Mouse (Mus musculus): ENCODE data around the gene Cntn2.
A peak's percentile ranks its signal among the peaks of the same experiment; 100 is the strongest.
"Not testable (repeated sequence)": the region's sequence is repeated elsewhere in the genome, so short reads cannot be mapped to it uniquely, and the experiment has no call there.

Gene Cntn2

GRCm38 (mm10) chr1:132511521-132511920 lies 31.5 kb downstream of the Cntn2 start:
- no peak for DNase-seq (ENCODE audit: low spot score)

GRCm38 (mm10) chr1:132509771-132510170 lies 33.3 kb downstream of the Cntn2 start:
- no peak for DNase-seq (ENCODE audit: low spot score)

- no peak for DNase-seq (ENCODE audit: low spot score)
Measured at GRCm38 (mm10) chr1:132506656-132507055, 36.4 kb downstream of the Cntn2 start.

- DNase-seq (ENCODE audit: low spot score), result no peak
Measured at GRCm38 (mm10) chr1:132506058-132506457, 37.0 kb downstream of the Cntn2 start, which contains the start of gene Tmem81. TSS of gene Tmem81 (plus strand) at chr1:132506230.

GRCm38 (mm10) chr1:132505155-132505554 lies 37.9 kb downstream of the Cntn2 start:
- DNase-seq (ENCODE audit: low spot score), result no peak

- no peak for DNase-seq (ENCODE audit: low spot score)
Measured at GRCm38 (mm10) chr1:132500535-132500934, 42.5 kb downstream of the Cntn2 start.

GRCm38 (mm10) chr1:132483759-132484158 lies 59.3 kb downstream of the Cntn2 start:
- DNase-seq (ENCODE audit: low spot score), result no peak

- DNase-seq (ENCODE audit: low spot score), result no peak
Measured at GRCm38 (mm10) chr1:132483234-132483633, 59.8 kb downstream of the Cntn2 start.

GRCm38 (mm10) chr1:132481619-132482018 lies 61.4 kb downstream of the Cntn2 start:
- no peak for DNase-seq (ENCODE audit: low spot score)

GRCm38 (mm10) chr1:132479438-132479837 lies 63.6 kb downstream of the Cntn2 start:
- DNase-seq (ENCODE audit: low spot score), result no peak

GRCm38 (mm10) chr1:132476928-132477691 lies 65.9 kb downstream of the Cntn2 start, which contains the start of gene Rbbp5:
TSS of gene Rbbp5 (plus strand) at chr1:132477365.
- DNase-seq (ENCODE audit: low spot score), result peak; percentile 89

- DNase-seq (ENCODE audit: low spot score), result no peak
Measured at GRCm38 (mm10) chr1:132476575-132476927, 66.5 kb downstream of the Cntn2 start.

- no peak for DNase-seq (ENCODE audit: low spot score)
Measured at GRCm38 (mm10) chr1:132474496-132474895, 68.6 kb downstream of the Cntn2 start.

- peak; percentile 28 for DNase-seq (ENCODE audit: low spot score)
Measured at GRCm38 (mm10) chr1:132472537-132472936, 70.5 kb downstream of the Cntn2 start.

GRCm38 (mm10) chr1:132471499-132471898 lies 71.6 kb downstream of the Cntn2 start:
- DNase-seq (ENCODE audit: low spot score), result no peak

- DNase-seq (ENCODE audit: low spot score), result no peak
Measured at GRCm38 (mm10) chr1:132471032-132471431, 72.0 kb downstream of the Cntn2 start.

GRCm38 (mm10) chr1:132470031-132470430 lies 73.0 kb downstream of the Cntn2 start:
- DNase-seq (ENCODE audit: low spot score), result not testable (repeated sequence)

- no peak for DNase-seq (ENCODE audit: low spot score)
Measured at GRCm38 (mm10) chr1:132469519-132469918, 73.5 kb downstream of the Cntn2 start.

GRCm38 (mm10) chr1:132468926-132469325 lies 74.1 kb downstream of the Cntn2 start:
- DNase-seq (ENCODE audit: low spot score), result no peak

- no peak for DNase-seq (ENCODE audit: low spot score)
Measured at GRCm38 (mm10) chr1:132464651-132465050, 78.4 kb downstream of the Cntn2 start.
